8 mouse cellular contexts compared by ENCODE assay signal in the genomic region with DNA sequence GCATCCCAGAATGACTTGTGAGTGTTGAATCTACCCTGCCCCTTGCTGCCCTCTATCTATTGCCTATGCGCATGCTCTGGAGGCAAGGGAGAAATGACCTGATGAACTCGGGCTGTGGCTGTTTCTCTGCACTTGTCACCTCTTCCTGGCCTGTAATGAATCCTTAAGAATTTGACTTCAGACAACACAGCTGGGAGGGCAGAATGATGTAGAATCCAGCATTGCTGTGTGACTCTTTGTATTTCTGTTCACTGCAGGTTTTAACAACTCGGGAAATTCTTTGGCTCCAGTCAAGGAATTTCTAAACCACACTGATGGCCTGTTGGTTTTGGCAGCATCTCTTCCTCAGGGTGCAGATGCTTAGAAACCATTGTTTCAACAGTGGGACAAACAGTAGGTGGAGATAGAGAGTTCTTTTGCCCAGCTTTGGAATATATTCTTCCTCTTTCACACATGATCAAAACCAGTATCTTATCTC. TPM values are rescaled to one million over a fixed set of nuclear protein-coding genes. Genes with fewer than 3 reads are reported as not detected.
A peak's percentile ranks its signal among the peaks of the same experiment; 100 is the strongest.
DNase-seq lines count a peak whose midpoint lies in the region; ATAC-seq and TF ChIP-seq lines count a peak whose summit lies in the region.

No protein-coding gene starts in this region.

- peaks cover 37% of the 10 kb centered on the region for H3K4me1 ChIP-seq in heart, embryonic 12.5 days (replicated peaks)
- no peaks in the 10 kb centered on the region for H3K4me1 ChIP-seq in lung, embryonic 14.5 days (ENCODE audit: insufficient read depth)

- ATAC-seq in heart, embryonic 12.5 days (ENCODE audit: insufficient number of reproducible peaks, low FRiP score) = 0 out of 2 replicates have a peak, but pooled peaks have one; percentile 34
- ATAC-seq in lung, embryonic 14.5 days (ENCODE audit: insufficient read depth) = no peak

- peak; percentile 35 for DNase-seq in layer of hippocampus, adult 11-12 months (ENCODE audit: low spot score)
- DNase-seq in layer of hippocampus, adult 8-10 months (ENCODE audit: low spot score in 2 of 2) = no peak
- peak; percentile 34 for DNase-seq in R1 (ENCODE audit: low read depth, low spot score)
- DNase-seq in lung, embryonic 14.5 days = peak; percentile 72
- DNase-seq in thymus, postnatal 0 days (ENCODE audit: low spot score) = no peak
- DNase-seq in urinary bladder, postnatal 25 days (ENCODE audit: low spot score) = no peak
- DNase-seq in embryo, embryonic 10 days (ENCODE audit: low spot score) = no peak

- H3K27me3 ChIP-seq in heart, embryonic 12.5 days (replicated peaks) = no peaks in the 10 kb centered on the region
- H3K27me3 ChIP-seq in lung, embryonic 14.5 days (ENCODE audit: insufficient read depth, low read length) = no peaks in the 10 kb centered on the region

- peak; percentile 59 for TF ChIP-seq CTCF in lung, embryonic 14.5 days (IDR thresholded peaks at IDR 0.05; ENCODE audit: low read depth)

- no peaks in the 10 kb centered on the region for H3K9me3 ChIP-seq in heart, embryonic 12.5 days (replicated peaks)
- no peaks in the 10 kb centered on the region for H3K9me3 ChIP-seq in lung, embryonic 14.5 days (ENCODE audit: low read depth, low read length)

- H3K9ac ChIP-seq in heart, embryonic 12.5 days = no peak overlapping the region
- no peak overlapping the region for H3K9ac ChIP-seq in lung, embryonic 14.5 days

- H3K27ac ChIP-seq in heart, embryonic 12.5 days (ENCODE audit: poor library complexity, severe bottlenecking) = peak overlapping the region; percentile 59
- H3K27ac ChIP-seq in lung, embryonic 14.5 days (ENCODE audit: low read depth) = peak overlapping the region; percentile 20; the same call in 1 of the 2 replicates

- no peak overlapping the region for H3K4me3 ChIP-seq in heart, embryonic 12.5 days
- H3K4me3 ChIP-seq in lung, embryonic 14.5 days (ENCODE audit: low read depth, low read length) = no peak overlapping the region

- 27% methylated on average over 3 of the region's 3 CpGs for WGBS in heart, embryonic 12.5 days
- 15% methylated on average over 3 of the region's 3 CpGs for WGBS in lung, embryonic 14.5 days

- H3K36me3 ChIP-seq in heart, embryonic 12.5 days = peaks cover 37% of the 10 kb centered on the region
- H3K36me3 ChIP-seq in lung, embryonic 14.5 days (ENCODE audit: insufficient read depth) = peaks cover 77% of the 10 kb centered on the region

- no peak overlapping the region for H3K4me2 ChIP-seq in heart, embryonic 12.5 days
- no peak overlapping the region for H3K4me2 ChIP-seq in lung, embryonic 14.5 days

RNA-seq across cellular contexts. Expression of a gene that starts 36.3 kb away (rescaled TPM):
- total RNA-seq in layer of hippocampus, adult 8-10 months (2022) = 10 to 100 TPM; 51.1 to 61.0 (median 52.7) TPM
- polyA plus RNA-seq in heart, embryonic 12.5 days (2016; fragmentation: Nextera tagmentation; extraction: Ambion mirVana) = 32.4 and 36.8 TPM in 2 replicates
- polyA plus RNA-seq in lung, embryonic 14.5 days (2014; fragmentation: Nextera tagmentation; extraction: Ambion mirVana) = 48.8 and 50.9 TPM in 2 replicates
- polyA plus RNA-seq in thymus, postnatal 0 days (2015; fragmentation: Nextera tagmentation; extraction: Ambion mirVana) = 39.6 and 47.8 TPM in 2 replicates

RNA-seq across cellular contexts. Expression of a gene that starts 36.4 kb away (rescaled TPM):
- 10 to 100 TPM; 20.1 to 26.7 (median 24.3) TPM for total RNA-seq in layer of hippocampus, adult 8-10 months (2022)
- polyA plus RNA-seq in heart, embryonic 12.5 days (2016; fragmentation: Nextera tagmentation; extraction: Ambion mirVana) = 28.1 and 30.3 TPM in 2 replicates
- 25.9 and 27.3 TPM in 2 replicates for polyA plus RNA-seq in lung, embryonic 14.5 days (2014; fragmentation: Nextera tagmentation; extraction: Ambion mirVana)
- polyA plus RNA-seq in thymus, postnatal 0 days (2015; fragmentation: Nextera tagmentation; extraction: Ambion mirVana) = 18.9 and 22.0 TPM in 2 replicates

Comparison
In these comparisons a context has a peak if more than half of its experiments do, and no peak if none do; other contexts are left out.
1. DNase-seq: peak in layer of hippocampus, adult 11-12 months (single experiment), R1 (single experiment) and lung, embryonic 14.5 days (single experiment); none in layer of hippocampus, adult 8-10 months (0 of 2), thymus, postnatal 0 days (single experiment), urinary bladder, postnatal 25 days (single experiment) and embryo, embryonic 10 days (single experiment).